Mouse (Mus musculus) granulocyte monocyte progenitor cell, adult 5-6 weeks (primary cell): Measurements from ENCODE around the gene Plscr1. TPM values are rescaled to one million over a fixed set of nuclear protein-coding genes. Genes with fewer than 3 reads are reported as not detected.

ENCODE experiments used
- ATAC-seq: replicated peaks from 2 replicates; pipeline ENCODE4 v1.8.0; 2016; ENCODE audit warnings: mild to moderate bottlenecking, moderate TSS enrichment, inconsistent platforms; ENCODE audit not compliant: poor library complexity, severe bottlenecking
- total RNA-seq, 2 experiments: library from RNA; stranded (forward) in 1 of 2; stranded (reverse) in 1 of 2; fragments of 200-712, 200-1000 nt in 1 of 2; fragments of >200 nt in 1 of 2; fragmentation: Nextera tagmentation in 1 of 2; gene quantifications; 2 replicates each; pipeline ENCODE4 v1.2.3; 2014 to 2017

Gene Plscr1
- total RNA-seq, 2 experiments from 2014 or later = 21.6 to 32.0 TPM

GRCm38 (mm10) chr9:92252718-92253117, 3.2 kb downstream of the Plscr1 start:
- no peak for ATAC-seq

GRCm38 (mm10) chr9:92253585-92254321, 4.2 kb downstream of the Plscr1 start:
- no peak for ATAC-seq

- no peak for ATAC-seq
These were observed 11.1 kb downstream of the Plscr1 start for GRCm38 (mm10) chr9:92260481-92261159.

- ATAC-seq = peak; percentile 38; the same call in 1 of the 2 replicates
These were observed 16.2 kb downstream of the Plscr1 start for GRCm38 (mm10) chr9:92265719-92266118.

GRCm38 (mm10) chr9:92266558-92267171, 17.1 kb downstream of the Plscr1 start:
- ATAC-seq = no peak

- ATAC-seq = no peak
These were observed 18.2 kb downstream of the Plscr1 start for GRCm38 (mm10) chr9:92267732-92268131.

GRCm38 (mm10) chr9:92269829-92270404, 20.4 kb downstream of the Plscr1 start:
- peak; percentile 94 for ATAC-seq

GRCm38 (mm10) chr9:92270927-92271326, 21.4 kb downstream of the Plscr1 start:
- ATAC-seq = no peak

GRCm38 (mm10) chr9:92272650-92273049, 23.1 kb downstream of the Plscr1 start:
- no peak for ATAC-seq

GRCm38 (mm10) chr9:92273271-92273670, 23.7 kb downstream of the Plscr1 start:
- ATAC-seq = no peak

- ATAC-seq = peak; percentile 20
These were observed 24.6 kb downstream of the Plscr1 start for GRCm38 (mm10) chr9:92273956-92274762.

- no peak for ATAC-seq
These were observed 26.1 kb downstream of the Plscr1 start, which contains the start of gene Plscr2 for GRCm38 (mm10) chr9:92275486-92276207. TSS of gene Plscr2 (plus strand) at chr9:92275602.

- no peak for ATAC-seq
These were observed 26.8 kb downstream of the Plscr1 start for GRCm38 (mm10) chr9:92276360-92276759.

- ATAC-seq = no peak
These were observed 30.5 kb downstream of the Plscr1 start for GRCm38 (mm10) chr9:92280048-92280447.

- ATAC-seq = peak; percentile 46; the same call in 1 of the 2 replicates
These were observed 33.1 kb downstream of the Plscr1 start for GRCm38 (mm10) chr9:92282563-92283171.

- ATAC-seq = peak; percentile 50; the same call in 1 of the 2 replicates
These were observed 40.1 kb downstream of the Plscr1 start for GRCm38 (mm10) chr9:92289675-92290074.

GRCm38 (mm10) chr9:92292169-92292568, 42.6 kb downstream of the Plscr1 start:
- ATAC-seq = no peak

- no peak for ATAC-seq
These were observed 43.4 kb downstream of the Plscr1 start for GRCm38 (mm10) chr9:92292922-92293321.
